Mouse (Mus musculus) c-Kit-positive CD71-positive TER-119-positive erythroid progenitor cells, embryonic 14.5 days (primary cell): ENCODE measurements around the gene Col6a6.

ENCODE experiments used
- DNase-seq: peaks from one replicate; pipeline ENCODE4 v3.0.0-alpha.2; 2013; ENCODE audit warnings: low spot score

Gene Col6a6

GRCm38 (mm10) chr9:105801463-105801862 lies 26.5 kb downstream of the Col6a6 start:
- no peak for DNase-seq

DNA sequence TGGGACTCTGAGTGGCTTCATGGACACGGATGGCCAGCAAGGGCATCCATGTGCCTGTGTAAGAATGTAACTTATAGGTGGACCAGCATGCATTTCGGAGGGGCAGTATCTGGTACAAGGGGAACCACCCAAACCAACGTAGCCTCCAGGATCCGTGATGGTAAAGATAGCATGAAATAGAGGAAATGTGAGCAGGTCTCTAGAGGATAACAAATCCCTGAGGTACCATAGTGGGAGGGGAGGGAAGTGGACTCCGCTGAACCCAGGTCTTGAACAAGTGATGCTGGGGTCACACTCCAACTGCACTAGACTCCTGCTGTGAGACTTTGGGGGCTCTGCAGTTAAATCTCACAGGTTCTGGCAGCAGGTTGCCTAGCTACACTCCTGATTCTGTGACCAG lies 27.7 kb downstream of the Col6a6 start:
- no peak for DNase-seq

GRCm38 (mm10) chr9:105796137-105796536 lies 31.8 kb downstream of the Col6a6 start:
- DNase-seq: no peak

DNA sequence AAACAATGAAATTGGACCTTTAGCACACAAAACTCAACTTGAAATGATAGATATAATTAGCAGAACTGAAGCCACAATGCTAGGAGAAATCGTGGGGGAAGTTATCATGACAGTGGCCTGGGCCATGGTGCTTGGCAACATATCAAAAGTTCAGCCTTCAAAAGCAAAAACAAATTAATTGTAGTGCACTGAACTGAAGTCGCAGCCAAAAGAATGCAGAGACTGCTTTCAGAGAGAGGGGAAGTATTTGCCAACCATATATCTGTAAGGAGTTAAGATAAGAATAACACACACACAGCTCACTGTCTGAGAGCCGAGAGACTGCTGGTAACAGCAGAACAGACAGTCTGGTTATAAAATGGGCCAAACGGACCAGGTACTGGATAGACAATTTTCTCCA lies 33.0 kb downstream of the Col6a6 start:
- no peak for DNase-seq

DNA sequence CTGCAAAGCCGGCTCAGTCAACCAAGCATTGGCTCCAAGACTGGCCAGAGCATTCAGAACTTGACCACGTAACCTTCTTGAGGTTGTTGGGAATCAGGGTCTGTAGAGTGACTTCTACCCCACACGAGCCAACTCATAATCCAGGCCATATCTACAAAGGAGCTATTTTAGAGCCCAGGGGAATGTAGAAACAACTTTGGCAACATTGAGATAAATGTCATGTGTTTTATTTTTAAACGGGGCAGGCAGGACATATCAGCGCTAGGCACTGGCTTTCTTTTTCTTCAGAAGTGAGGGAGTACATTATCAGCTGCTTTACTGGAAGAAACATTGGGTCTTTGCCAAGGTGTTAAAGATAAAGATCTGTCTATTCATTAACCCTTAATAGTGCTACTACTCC lies 36.1 kb downstream of the Col6a6 start:
- no peak for DNase-seq

DNA sequence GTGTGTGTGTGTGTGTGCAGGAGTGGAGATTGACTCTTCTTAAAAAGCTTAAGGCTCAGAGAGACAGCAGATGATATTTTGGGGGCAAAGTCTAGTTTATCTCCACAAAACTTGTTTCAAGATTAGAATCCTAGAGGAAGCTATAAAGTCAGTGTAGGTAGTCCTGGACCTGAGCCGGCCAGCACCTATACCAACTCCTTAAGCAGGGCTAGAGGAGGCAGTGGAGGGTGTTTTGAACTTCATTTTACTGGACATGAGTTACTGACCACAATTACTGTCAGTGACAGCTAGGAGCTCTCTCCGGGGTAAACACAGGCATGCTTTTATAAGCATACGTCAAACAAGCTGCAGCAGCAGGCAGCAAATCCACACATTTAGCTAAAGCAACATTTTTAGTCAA lies 39.8 kb downstream of the Col6a6 start:
- no peak for DNase-seq

- no peak for DNase-seq
Measured at GRCm38 (mm10) chr9:105787800-105788199, 40.2 kb downstream of the Col6a6 start.

- no peak for DNase-seq
Measured at GRCm38 (mm10) chr9:105784026-105784425, 43.9 kb downstream of the Col6a6 start.

GRCm38 (mm10) chr9:105780696-105781095 lies 47.3 kb downstream of the Col6a6 start:
- no peak for DNase-seq

- DNase-seq: no peak
Measured at GRCm38 (mm10) chr9:105778741-105779140, 49.2 kb downstream of the Col6a6 start.

DNA sequence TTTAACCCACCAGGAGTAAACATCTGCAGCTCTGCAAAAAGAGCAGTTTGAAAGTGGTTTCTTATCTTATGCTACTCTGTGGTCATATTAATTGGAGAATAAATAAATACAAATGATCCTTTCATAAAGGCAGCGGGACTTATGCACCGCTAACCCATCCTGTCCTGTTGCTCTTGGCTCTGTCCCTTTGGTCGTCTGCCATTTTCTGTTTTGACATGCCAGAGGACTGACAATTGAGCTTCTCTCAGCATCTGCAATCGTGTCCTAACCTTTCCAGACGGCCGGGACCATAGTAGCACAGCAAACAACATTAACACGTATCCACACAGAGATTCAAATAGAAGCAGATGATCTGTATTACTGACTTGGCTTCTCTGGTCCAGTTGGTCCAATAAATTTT lies 53.1 kb downstream of the Col6a6 start:
- DNase-seq: no peak

GRCm38 (mm10) chr9:105774321-105774720 lies 53.6 kb downstream of the Col6a6 start:
- no peak for DNase-seq

- DNase-seq: no peak
Measured at GRCm38 (mm10) chr9:105771380-105771779, 56.6 kb downstream of the Col6a6 start.

- no peak for DNase-seq
Measured at GRCm38 (mm10) chr9:105770690-105771089, 57.3 kb downstream of the Col6a6 start.

GRCm38 (mm10) chr9:105765891-105766290 lies 62.1 kb downstream of the Col6a6 start:
- DNase-seq: no peak

- DNase-seq: no peak
Measured at GRCm38 (mm10) chr9:105764681-105765080, 63.3 kb downstream of the Col6a6 start.

- DNase-seq: no peak
Measured at GRCm38 (mm10) chr9:105764127-105764526, 63.8 kb downstream of the Col6a6 start.

DNA sequence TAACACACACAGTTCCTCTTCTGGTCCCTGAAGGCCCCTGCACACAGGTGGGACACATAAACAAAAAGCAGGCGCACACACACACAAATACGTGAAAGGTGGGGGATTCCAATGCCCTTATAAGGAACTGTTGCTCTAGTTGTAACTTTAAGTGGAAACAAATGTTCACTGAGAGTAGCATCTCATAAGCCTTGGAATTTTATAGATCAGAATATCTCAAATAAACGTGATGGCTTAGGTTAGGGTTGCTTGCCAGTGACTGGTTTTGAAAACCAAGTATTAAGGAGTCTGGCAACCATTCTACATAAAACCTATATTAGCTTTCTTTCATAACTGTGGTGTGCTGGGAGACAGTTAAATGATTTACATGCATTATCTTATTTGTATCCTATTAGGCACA lies 64.3 kb downstream of the Col6a6 start:
- DNase-seq: no peak

DNA sequence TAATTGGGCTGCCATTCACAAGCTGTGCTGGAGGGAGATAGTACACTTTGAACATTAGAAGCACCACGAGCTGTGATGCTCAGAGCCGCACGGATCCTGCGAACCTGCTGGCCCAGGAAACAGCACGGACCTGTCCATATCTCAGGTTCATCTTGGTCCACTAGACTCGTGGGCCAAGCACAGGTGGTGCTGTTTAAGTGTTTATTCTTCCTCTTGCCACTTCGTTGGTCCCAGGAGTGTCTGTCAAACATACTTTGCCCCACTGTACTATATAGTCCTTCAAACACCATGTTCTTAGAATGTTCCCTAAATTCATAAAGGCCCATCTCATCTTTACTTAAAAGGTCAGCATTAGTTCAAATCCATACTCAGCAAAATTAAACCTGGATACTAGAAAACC lies 65.7 kb downstream of the Col6a6 start:
- DNase-seq: no peak

- DNase-seq: no peak
Measured at GRCm38 (mm10) chr9:105758861-105759260, 69.1 kb downstream of the Col6a6 start.

GRCm38 (mm10) chr9:105758173-105758765 lies 69.7 kb downstream of the Col6a6 start:
- DNase-seq: no peak

- DNase-seq: no peak
Measured at GRCm38 (mm10) chr9:105754256-105754655, 73.7 kb downstream of the Col6a6 start.

- DNase-seq: no peak
Measured at GRCm38 (mm10) chr9:105745861-105746260, 82.1 kb downstream of the Col6a6 start.

GRCm38 (mm10) chr9:105740413-105740812 lies 87.5 kb downstream of the Col6a6 start:
- no peak for DNase-seq

- no peak for DNase-seq
Measured at GRCm38 (mm10) chr9:105739446-105739845, 88.5 kb downstream of the Col6a6 start.
